Mouse (Mus musculus): ENCODE measurements around the gene Pla2g2d. TPM values are rescaled to one million over a fixed set of nuclear protein-coding genes. Genes with fewer than 3 reads are reported as not detected.

The Pla2g2d gene
- polyA plus RNA-seq, 1 experiment from 2014 or later: 1.5 TPM

DNA sequence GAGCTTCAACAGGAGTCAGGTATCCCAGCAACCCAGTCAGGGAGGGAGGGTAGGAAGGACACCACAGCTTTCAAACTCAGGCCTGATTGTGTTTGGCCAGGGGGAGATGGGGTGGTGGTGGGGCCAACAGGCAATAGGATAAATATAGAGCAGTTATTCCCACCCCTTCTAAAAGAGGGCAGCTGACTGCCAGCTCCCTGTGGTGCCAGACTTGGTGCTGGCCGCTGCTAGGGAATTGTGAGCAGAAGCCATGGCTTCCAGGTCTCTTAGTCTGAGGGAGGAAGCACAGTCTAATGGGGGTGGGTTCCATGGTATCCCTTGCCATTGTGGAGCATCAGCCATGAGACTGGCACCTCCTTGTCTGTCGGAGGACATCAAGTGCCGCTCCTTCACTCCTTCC lies 21.9 kb upstream of the Pla2g2d start:
- Histone ChIP-seq H3K27me3 (replicated peaks) (no peaks in the 10 kb centered on the region), H3K27ac (no peak overlapping the region), H3K9ac (no peak overlapping the region), H3K4me2 (replicated peaks) (no peak overlapping the region), H3K4me1 (peaks cover 12% of the 10 kb centered on the region), H3K36me3 (no peaks in the 10 kb centered on the region), H3K9me3 (no peaks in the 10 kb centered on the region), H3K4me3 (no peak overlapping the region)
- no peak for ATAC-seq (ENCODE audit: low FRiP score, low read depth)
- WGBS: 91% methylated on average over 3 of the region's 3 CpGs

DNA sequence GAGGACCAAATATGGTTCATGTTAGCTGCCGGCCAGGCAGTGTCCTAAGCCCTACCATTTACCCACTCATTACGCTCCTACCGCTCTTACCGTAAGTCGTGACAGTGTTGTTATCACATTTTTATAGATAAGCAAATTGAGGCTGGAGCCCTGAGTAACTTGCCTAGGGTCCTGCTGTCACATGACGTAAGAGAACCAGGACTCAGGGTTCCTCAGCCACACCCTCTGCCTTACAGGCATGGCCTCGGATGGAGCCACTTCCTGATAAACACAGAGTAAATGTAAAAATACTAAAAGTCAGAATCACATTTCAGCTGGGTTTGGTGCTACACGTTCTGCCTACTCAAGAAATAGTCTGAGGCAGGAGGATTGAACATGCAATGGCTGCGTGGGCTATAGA lies 21.1 kb upstream of the Pla2g2d start:
- WGBS: 89% methylated on average over 9 of the region's 9 CpGs
- no peak overlapping the region for H3K4me3 ChIP-seq
- no peak overlapping the region for H3K9ac ChIP-seq
- no peaks in the 10 kb centered on the region for H3K27me3 ChIP-seq (replicated peaks)
- H3K4me1 ChIP-seq: peaks cover 12% of the 10 kb centered on the region
- no peaks in the 10 kb centered on the region for H3K36me3 ChIP-seq
- no peak for ATAC-seq (ENCODE audit: low FRiP score, low read depth)
- no peaks in the 10 kb centered on the region for H3K9me3 ChIP-seq
- H3K27ac ChIP-seq: no peak overlapping the region
- no peak overlapping the region for H3K4me2 ChIP-seq (replicated peaks)

DNA sequence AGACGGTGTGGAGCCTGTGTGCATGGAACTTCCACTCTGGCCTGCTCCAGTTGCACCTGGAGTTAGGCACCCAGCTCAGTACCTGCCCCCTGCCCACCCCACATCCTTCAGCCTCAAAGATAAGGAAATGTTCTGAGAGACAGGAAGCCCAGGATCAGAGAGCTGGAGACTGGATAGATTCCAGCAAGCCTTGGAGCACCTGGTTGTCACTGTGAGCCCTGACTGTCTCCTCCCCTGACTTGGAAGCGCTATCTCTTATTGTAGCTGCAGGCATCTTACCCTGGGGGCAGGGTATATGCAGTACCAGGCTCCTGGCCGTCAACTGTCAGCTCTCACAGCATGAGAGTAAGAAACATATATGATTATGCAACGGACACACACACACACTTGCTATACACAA lies 20.1 kb upstream of the Pla2g2d start:
- WGBS: 84% methylated on average over 4 of the region's 4 CpGs
- Histone ChIP-seq H3K4me1 (peaks cover 12% of the 10 kb centered on the region), H3K4me2 (replicated peaks) (no peak overlapping the region), H3K36me3 (no peaks in the 10 kb centered on the region), H3K4me3 (no peak overlapping the region), H3K9me3 (no peaks in the 10 kb centered on the region), H3K9ac (no peak overlapping the region), H3K27ac (no peak overlapping the region), H3K27me3 (replicated peaks) (no peaks in the 10 kb centered on the region)
- no peak for ATAC-seq (ENCODE audit: low FRiP score, low read depth)

DNA sequence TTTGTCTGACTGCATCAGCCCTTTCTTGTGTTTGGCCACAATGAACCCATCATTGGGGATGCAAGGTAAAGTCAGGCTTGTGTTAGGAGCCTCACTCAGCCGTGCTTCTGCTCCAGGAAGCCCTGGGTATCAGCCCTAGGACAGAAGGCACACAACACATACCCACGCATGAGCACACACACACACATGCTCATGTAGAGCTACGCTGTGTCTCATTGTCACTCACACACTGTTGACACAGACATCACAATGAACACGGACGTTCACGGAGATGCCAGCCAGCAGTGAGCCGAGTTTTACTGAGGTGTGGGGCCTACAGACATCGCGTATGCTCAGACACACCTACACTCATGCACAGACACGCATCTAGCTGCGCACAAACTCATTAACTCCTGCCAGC lies 19.6 kb upstream of the Pla2g2d start:
- Histone ChIP-seq H3K36me3 (no peaks in the 10 kb centered on the region), H3K27me3 (replicated peaks) (no peaks in the 10 kb centered on the region), H3K4me3 (no peak overlapping the region), H3K4me2 (replicated peaks) (no peak overlapping the region), H3K4me1 (peaks cover 12% of the 10 kb centered on the region), H3K9me3 (no peaks in the 10 kb centered on the region), H3K9ac (no peak overlapping the region), H3K27ac (no peak overlapping the region)
- whole genome bisulfite sequencing: 86% methylated on average over 11 of the region's 11 CpGs
- no peak for ATAC-seq (ENCODE audit: low FRiP score, low read depth)

DNA sequence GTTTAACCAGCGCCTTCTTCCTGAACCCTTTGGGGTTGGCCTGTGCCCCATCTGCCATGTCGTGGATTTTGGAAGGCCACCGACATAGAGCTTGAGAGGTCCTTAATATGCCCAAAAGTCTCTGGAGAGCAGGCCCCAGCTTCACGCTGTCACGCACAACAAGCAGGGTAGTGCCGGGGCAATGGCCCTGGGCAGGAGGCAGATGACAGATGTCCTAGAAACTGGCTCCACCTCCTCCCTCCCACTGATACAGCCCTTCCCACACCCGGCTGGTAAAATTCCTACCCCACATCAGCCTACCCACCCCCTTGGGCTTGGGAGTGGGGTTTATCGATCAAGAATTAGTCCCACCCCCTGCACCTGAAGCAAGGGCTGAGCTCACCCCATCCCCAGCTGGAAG lies 18.1 kb upstream of the Pla2g2d start, which contains the start of gene Pla2g2f:
TSS of gene Pla2g2f (minus strand) at position 211 of the 400 bp plus-strand sequence.
- Histone ChIP-seq H3K27ac (no peak within 1 kb of the TSS), H3K36me3 (no peaks in the 10 kb centered on the region), H3K27me3 (replicated peaks) (no peaks in the 10 kb centered on the region), H3K4me3 (no peak within 1 kb of the TSS), H3K4me2 (replicated peaks) (no peak within 1 kb of the TSS), H3K9me3 (no peaks in the 10 kb centered on the region), H3K9ac (no peak within 1 kb of the TSS), H3K4me1 (peaks cover 12% of the 10 kb centered on the region)
- 74% methylated on average over 8 of the region's 8 CpGs for WGBS
- no peak for ATAC-seq (ENCODE audit: low FRiP score, low read depth)

DNA sequence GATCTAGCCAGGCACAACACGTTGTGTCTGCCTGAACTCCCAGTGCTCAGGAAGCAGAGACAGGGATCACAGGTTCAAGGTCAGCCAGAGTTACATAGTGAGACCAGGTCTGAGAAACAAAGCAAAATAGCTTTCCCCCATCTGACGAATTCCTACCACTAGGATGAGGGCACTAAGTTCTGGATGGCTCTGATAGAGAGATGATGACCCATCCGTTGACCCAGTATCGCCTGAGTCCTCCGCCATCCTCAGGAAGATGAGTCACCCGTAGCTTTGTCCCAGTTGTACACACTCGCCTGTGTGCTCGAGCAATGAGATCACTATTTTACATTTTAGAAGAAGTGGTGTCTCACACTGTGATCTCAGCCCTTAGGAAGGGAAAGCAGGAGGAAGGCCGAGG lies 13.3 kb upstream of the Pla2g2d start:
- Histone ChIP-seq H3K9ac (no peak overlapping the region), H3K9me3 (no peaks in the 10 kb centered on the region), H3K4me3 (no peak overlapping the region), H3K36me3 (no peaks in the 10 kb centered on the region), H3K4me2 (replicated peaks) (no peak overlapping the region), H3K27ac (no peak overlapping the region), H3K4me1 (peaks cover 1% of the 10 kb centered on the region; the same call in 1 of the 2 replicates), H3K27me3 (replicated peaks) (no peaks in the 10 kb centered on the region; the same call in 1 of the 2 replicates)
- 82% methylated on average over 9 of the region's 9 CpGs for WGBS
- ATAC-seq (ENCODE audit: low FRiP score, low read depth): no peak

DNA sequence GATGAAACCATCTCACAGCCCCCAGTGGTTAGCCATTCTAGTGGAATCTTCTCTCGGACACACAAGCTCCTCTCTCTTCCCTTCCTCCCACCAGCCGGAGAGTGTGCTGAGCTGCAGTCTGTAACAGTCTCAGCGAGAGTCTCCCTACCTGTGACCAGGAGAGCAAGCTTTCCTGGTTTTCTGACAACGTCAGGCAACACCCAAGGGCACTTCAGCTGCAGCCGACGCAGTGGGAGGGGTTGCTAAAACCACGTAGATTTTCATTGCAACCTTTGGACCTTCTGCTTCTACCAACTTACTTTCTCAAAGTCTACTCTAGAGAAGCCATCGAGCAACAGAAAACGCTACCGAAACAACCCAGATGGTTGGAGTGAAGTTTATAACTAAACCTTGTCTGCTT lies 3.6 kb upstream of the Pla2g2d start:
- no peaks in the 10 kb centered on the region; the same call in 1 of the 2 replicates for H3K27me3 ChIP-seq (replicated peaks)
- no peak overlapping the region for H3K4me2 ChIP-seq (replicated peaks)
- H3K4me1 ChIP-seq: no peaks in the 10 kb centered on the region
- 88% methylated on average over 10 of the region's 10 CpGs for WGBS
- H3K36me3 ChIP-seq: no peaks in the 10 kb centered on the region
- H3K9me3 ChIP-seq: no peaks in the 10 kb centered on the region
- no peak overlapping the region for H3K4me3 ChIP-seq
- no peak overlapping the region for H3K27ac ChIP-seq
- ATAC-seq (ENCODE audit: low FRiP score, low read depth): no peak
- no peak overlapping the region for H3K9ac ChIP-seq

DNA sequence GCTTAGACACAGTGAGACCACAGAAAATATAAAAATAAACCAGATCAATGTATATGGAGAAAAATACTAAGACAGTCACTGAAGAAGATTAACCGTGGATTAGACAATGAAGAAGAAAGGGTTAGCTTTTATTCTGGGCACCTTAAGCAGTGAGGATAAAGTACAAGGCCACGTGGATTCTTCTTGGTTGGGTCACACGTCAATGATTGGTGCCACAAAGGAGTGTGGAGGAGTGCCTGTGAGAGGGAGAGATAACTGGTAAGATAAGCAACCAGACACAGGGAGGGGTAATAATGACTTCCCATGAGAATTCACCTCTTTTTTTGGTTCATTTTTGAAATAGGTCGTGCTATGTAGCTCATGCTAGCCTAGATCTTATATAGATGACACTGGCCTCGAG lies 3.1 kb upstream of the Pla2g2d start:
- Histone ChIP-seq H3K4me1 (no peaks in the 10 kb centered on the region; the same call in 1 of the 2 replicates), H3K4me2 (replicated peaks) (no peak overlapping the region), H3K27me3 (replicated peaks) (no peaks in the 10 kb centered on the region; the same call in 1 of the 2 replicates), H3K9me3 (no peaks in the 10 kb centered on the region), H3K27ac (no peak overlapping the region), H3K9ac (no peak overlapping the region), H3K4me3 (no peak overlapping the region), H3K36me3 (no peaks in the 10 kb centered on the region)
- ATAC-seq (ENCODE audit: low FRiP score, low read depth): no peak
- WGBS: 88% methylated on average over 5 of the region's 5 CpGs

DNA sequence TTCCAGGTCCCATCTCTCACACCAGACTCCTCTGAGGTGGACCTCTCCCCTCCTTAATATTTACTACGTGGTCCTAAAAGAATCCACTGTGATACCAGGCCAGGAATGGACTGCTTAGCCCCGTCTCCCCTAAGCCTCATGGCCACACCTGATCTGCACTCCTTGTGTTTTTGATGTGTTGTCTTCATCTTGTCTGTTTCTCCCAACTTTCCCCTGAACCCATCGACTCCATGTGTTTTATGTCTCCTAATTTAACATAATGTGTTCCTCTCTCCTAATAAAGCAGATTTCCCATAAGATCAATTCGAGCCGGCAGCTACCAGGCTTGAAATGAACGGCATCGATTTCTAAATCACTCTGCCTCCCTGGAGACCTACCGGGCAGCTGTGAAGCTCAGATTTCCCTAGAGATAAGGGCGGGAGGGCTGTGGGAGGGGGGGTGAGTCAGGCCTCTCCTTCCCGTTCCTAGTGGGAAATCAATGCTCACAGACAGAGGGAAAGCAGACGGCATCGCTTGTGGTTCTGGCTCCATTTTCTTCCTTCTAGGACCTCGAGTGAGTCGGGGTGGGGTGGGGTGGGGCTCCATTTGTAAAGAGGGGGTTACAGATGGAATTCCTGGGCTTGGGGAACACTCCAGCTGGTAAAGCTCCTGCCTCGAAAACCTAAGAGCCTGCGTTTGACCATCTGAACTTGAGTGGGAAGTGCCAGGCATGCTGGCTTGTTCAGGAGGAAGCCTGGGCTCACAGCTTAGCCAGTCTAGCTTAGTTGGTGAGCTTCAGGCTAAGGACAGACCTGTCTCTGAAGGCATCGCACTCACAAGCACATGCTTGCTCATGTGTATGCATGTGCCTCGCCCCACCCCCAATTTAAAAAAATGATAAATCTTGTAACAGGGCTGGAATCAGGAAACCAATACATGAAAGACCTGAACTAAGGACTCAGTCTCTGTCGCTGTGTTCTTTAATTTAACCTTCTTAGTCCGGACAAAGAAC lies 2.2 kb downstream of the Pla2g2d start:
- 0 out of 2 replicates have a peak, but pooled peaks have one; percentile 21 for ATAC-seq (ENCODE audit: low FRiP score, low read depth)
- 0 out of 2 replicates have a peak overlapping the region, but pooled peaks have one; percentile 3 for H3K4me2 ChIP-seq (replicated peaks)
- no peaks in the 10 kb centered on the region for H3K27me3 ChIP-seq (replicated peaks)
- H3K9ac ChIP-seq: no peak overlapping the region
- no peaks in the 10 kb centered on the region for H3K36me3 ChIP-seq
- H3K4me3 ChIP-seq: no peak overlapping the region
- H3K27ac ChIP-seq: peak overlapping the region; percentile 54; the same call in 1 of the 2 replicates
- H3K9me3 ChIP-seq: no peaks in the 10 kb centered on the region
- H3K4me1 ChIP-seq: no peaks in the 10 kb centered on the region; the same call in 1 of the 2 replicates
- whole genome bisulfite sequencing: 56% methylated on average over 20 of the region's 20 CpGs

DNA sequence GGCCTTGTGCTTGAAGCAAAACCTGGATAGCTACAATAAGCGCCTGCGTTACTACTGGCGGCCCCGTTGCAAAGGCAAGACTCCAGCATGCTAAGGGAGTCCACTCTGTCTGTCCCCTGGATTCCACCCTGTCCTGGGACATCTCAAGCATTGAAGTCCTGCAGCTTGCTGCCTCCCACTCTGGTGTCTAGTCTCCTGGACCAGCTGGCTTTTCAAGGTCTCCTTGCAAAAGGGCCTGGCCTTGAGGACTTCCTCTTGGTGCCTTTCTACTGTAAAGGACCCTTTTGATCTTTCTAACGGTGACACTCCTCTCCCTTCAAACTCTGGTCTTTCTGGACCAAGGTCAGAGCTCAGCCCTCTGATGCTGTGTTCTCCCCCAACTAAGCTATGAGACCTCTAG lies 4.8 kb downstream of the Pla2g2d start:
- no peak overlapping the region for H3K27ac ChIP-seq
- H3K9ac ChIP-seq: no peak overlapping the region
- no peaks in the 10 kb centered on the region for H3K36me3 ChIP-seq
- H3K4me3 ChIP-seq: no peak overlapping the region
- H3K4me1 ChIP-seq: no peaks in the 10 kb centered on the region; the same call in 1 of the 2 replicates
- 89% methylated on average over 5 of the region's 5 CpGs for WGBS
- no peaks in the 10 kb centered on the region for H3K9me3 ChIP-seq
- no peak overlapping the region for H3K4me2 ChIP-seq (replicated peaks)
- no peak for ATAC-seq (ENCODE audit: low FRiP score, low read depth)
- no peaks in the 10 kb centered on the region for H3K27me3 ChIP-seq (replicated peaks)

DNA sequence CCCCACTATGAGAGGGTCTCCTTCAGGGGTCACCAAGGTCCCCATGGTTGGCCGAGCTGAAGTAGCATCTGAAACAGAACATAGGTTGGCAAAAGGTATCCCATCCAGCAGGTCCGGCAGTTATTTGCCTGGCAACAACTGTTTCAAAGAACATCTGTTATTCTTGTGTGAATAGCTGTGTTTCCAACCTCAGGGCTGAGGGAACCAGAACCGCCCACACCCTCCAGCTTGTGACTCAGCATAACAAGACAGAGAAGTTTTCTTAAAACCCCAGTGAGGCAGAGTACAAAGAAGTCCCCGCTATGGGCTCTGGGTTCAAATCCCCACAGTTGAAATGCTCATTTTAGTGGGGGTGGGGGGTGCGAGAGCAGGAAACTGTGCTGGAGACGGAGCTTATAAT lies 6.6 kb downstream of the Pla2g2d start:
- Histone ChIP-seq H3K27ac (no peak overlapping the region), H3K4me3 (no peak overlapping the region), H3K27me3 (replicated peaks) (no peaks in the 10 kb centered on the region), H3K36me3 (no peaks in the 10 kb centered on the region), H3K4me2 (replicated peaks) (no peak overlapping the region), H3K4me1 (no peaks in the 10 kb centered on the region; the same call in 1 of the 2 replicates), H3K9me3 (no peaks in the 10 kb centered on the region), H3K9ac (no peak overlapping the region)
- no peak for ATAC-seq (ENCODE audit: low FRiP score, low read depth)
- 77% methylated on average over 6 of the region's 6 CpGs for WGBS

DNA sequence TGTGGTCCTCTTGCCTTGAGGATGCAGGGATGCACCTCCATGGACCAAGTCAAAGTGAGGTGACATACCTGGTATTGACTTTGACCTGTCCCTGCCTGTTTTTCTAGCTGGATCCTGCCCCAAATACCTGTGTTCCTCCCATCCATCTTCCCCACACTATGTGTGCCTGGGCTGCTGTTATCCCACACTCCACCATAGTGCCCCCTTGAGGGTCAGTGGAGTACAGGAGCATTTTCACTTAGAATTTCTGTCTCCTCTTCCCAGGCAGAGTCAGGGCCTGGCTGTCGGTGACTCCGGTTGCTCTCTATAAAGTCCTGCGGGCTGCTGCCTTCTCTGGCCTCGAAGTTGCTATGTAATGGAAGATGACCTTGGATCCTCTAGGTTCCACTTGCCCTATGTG lies 10.2 kb downstream of the Pla2g2d start:
- Histone ChIP-seq H3K27me3 (replicated peaks) (no peaks in the 10 kb centered on the region; the same call in 1 of the 2 replicates), H3K36me3 (no peaks in the 10 kb centered on the region), H3K9ac (no peak overlapping the region), H3K27ac (no peak overlapping the region), H3K4me3 (no peak overlapping the region), H3K9me3 (no peaks in the 10 kb centered on the region), H3K4me1 (no peaks in the 10 kb centered on the region), H3K4me2 (replicated peaks) (no peak overlapping the region)
- ATAC-seq (ENCODE audit: low FRiP score, low read depth): no peak
- 62% methylated on average over 4 of the region's 4 CpGs for WGBS
